15 mouse cellular contexts compared by ENCODE assay signal in the genomic region with DNA sequence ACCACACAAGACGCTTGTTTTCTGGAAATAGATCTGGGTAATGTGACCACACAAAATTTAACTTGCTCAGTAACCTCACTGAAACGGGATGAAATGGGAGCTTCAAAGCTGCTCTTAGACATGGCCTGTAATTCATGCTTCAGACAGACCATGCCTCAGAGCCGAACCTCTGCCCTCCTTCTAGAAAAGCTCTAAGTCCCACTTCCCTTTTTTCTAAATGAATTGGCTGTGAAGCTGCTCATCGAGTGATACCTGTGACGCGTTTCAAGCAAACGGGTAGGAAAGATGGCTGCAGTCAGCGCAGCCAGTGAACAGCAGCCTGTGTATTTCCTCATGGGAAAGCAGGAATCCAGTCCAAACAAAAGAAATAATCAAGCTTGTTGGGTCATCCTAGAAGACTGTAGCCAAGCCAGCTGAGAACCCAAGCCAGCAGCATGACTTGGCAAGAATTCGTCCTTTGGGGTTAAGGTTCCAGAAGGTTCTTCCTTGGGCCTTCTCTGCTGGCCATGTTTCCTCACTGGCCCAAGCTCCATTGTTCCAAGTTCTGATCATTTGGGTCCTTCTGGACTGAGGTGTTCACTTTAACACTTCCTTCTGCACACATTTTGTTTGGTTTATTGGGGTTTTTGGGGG. TPM values are rescaled to one million over a fixed set of nuclear protein-coding genes. Genes with fewer than 3 reads are reported as not detected.
DNase-seq lines count a peak whose midpoint lies in the region; ATAC-seq lines count a peak whose summit lies in the region.
"Had no signal": no experiment of that assay in that cellular context is flagged by ENCODE, and none has a peak within 500 bp of the region (broad histone marks: within the 10 kb centered on the region; RNA-seq: fewer than 3 reads in every experiment).

No protein-coding gene starts in this region.

- H3K9ac ChIP-seq in kidney, embryonic 14.5 days (ENCODE audit: low read depth, low read length), result no peak overlapping the region
- H3K9ac ChIP-seq: forebrain, embryonic 12.5 days; liver, embryonic 13.5 days had no signal

- no peak overlapping the region for H3K4me3 ChIP-seq in kidney, embryonic 14.5 days (ENCODE audit: low read length)
- H3K4me3 ChIP-seq: forebrain, embryonic 12.5 days; liver, embryonic 13.5 days had no signal

- no peaks in the 10 kb centered on the region for H3K27me3 ChIP-seq in kidney, embryonic 14.5 days (ENCODE audit: control insufficient read depth, insufficient read depth, low read length)
- H3K27me3 ChIP-seq: forebrain, embryonic 12.5 days; liver, embryonic 13.5 days had no signal

- H3K4me2 ChIP-seq in kidney, embryonic 14.5 days (replicated peaks; ENCODE audit: low read depth, low read length), result no peak overlapping the region
- H3K4me2 ChIP-seq: forebrain, embryonic 12.5 days; liver, embryonic 13.5 days had no signal

- no peak for ATAC-seq in kidney, embryonic 14.5 days (ENCODE audit: low FRiP score, low TSS enrichment)
- 0 out of 2 replicates have a peak, but pooled peaks have one; percentile 14 for ATAC-seq in megakaryocyte progenitor cell, adult 5-6 weeks (replicated peaks; ENCODE audit: poor library complexity)

- H3K36me3 ChIP-seq in kidney, embryonic 14.5 days (ENCODE audit: control insufficient read depth, insufficient read depth, low read length), result peaks cover 36% of the 10 kb centered on the region

- peaks cover 8% of the 10 kb centered on the region for H3K9me3 ChIP-seq in kidney, embryonic 14.5 days (ENCODE audit: control insufficient read depth, low read length)
- H3K9me3 ChIP-seq: liver, embryonic 13.5 days had no signal

- WGBS in kidney, embryonic 14.5 days, result 78% methylated on average over 9 of the region's 9 CpGs

- peak; percentile 25 for DNase-seq in adrenal gland, adult 2 months
- DNase-seq in adrenal gland, postnatal 36 days, result no peak
- peak; percentile 29 for DNase-seq in kidney, postnatal 10 days
- peak; percentile 21 for DNase-seq in gastrocnemius, postnatal 14 days
- no peak for DNase-seq in cerebellum, postnatal 36 days
- DNase-seq in right cerebral cortex, postnatal 25 days, result no peak
- DNase-seq: cerebellum, adult 11-12 months; embryo, embryonic 11 days; kidney, postnatal 4 days; liver, embryonic 13.5 days; spleen, adult 18-20 months; thymus, adult 2 months had no signal

- H3K4me1 ChIP-seq in kidney, embryonic 14.5 days (ENCODE audit: control insufficient read depth, insufficient read depth, low read length), result no peaks in the 10 kb centered on the region
- H3K4me1 ChIP-seq: forebrain, embryonic 12.5 days had no signal

- H3K27ac ChIP-seq in kidney, embryonic 14.5 days (ENCODE audit: low read depth, low read length), result no peak overlapping the region
- H3K27ac ChIP-seq: forebrain, embryonic 12.5 days; liver, embryonic 13.5 days had no signal

- intact Hi-C loops in gastrocnemius, postnatal 14 days (cut with DNase I; ENCODE audit: low total_unique reads), result no loop called here

RNA-seq across cellular contexts. Expression of gene Ick, which starts 29.2 kb away (rescaled TPM):
- total RNA-seq in adrenal gland, adult 2 months (2021), result 10 to 100 TPM; 18.7 to 20.1 TPM
- polyA plus RNA-seq in adrenal gland, adult 2 months (2012; rRNA removed), result 14.9 and 16.9 TPM in 2 replicates
- 10 to 100 TPM; 17.5 to 20.4 TPM for total RNA-seq in adrenal gland, postnatal 36 days (2021)
- 19.6 and 29.3 TPM in 2 replicates for polyA plus RNA-seq in kidney, embryonic 14.5 days (2014; fragmentation: Nextera tagmentation; extraction: Ambion mirVana)
- total RNA-seq in gastrocnemius, postnatal 14 days (2021), result 10 to 100 TPM; 11.1 to 13.2 TPM
- 11.0 and 12.4 TPM in 2 replicates for total RNA-seq in megakaryocyte progenitor cell, adult 5-6 weeks (2015)
- total RNA-seq in megakaryocyte progenitor cell, adult 5-6 weeks (2017), result 5.1 and 15.3 TPM in 2 replicates

RNA-seq across cellular contexts. Expression of gene Fbxo9, which starts 29.3 kb away (rescaled TPM):
- total RNA-seq in adrenal gland, adult 2 months (2021), result 10 to 100 TPM; 82.7 to 93.8 TPM
- 85.0 and 100 TPM in 2 replicates for polyA plus RNA-seq in adrenal gland, adult 2 months (2012; rRNA removed)
- total RNA-seq in adrenal gland, postnatal 36 days (2021), result 100 to 1,000 TPM in 1 of 2 experiments, 10 to 100 TPM in 1; 77.1 to 101 TPM
- 34.6 and 43.9 TPM in 2 replicates for polyA plus RNA-seq in kidney, embryonic 14.5 days (2014; fragmentation: Nextera tagmentation; extraction: Ambion mirVana)
- 10 to 100 TPM; 60.8 to 68.0 TPM for total RNA-seq in gastrocnemius, postnatal 14 days (2021)
- 51.1 and 58.3 TPM in 2 replicates for total RNA-seq in megakaryocyte progenitor cell, adult 5-6 weeks (2015)
- total RNA-seq in megakaryocyte progenitor cell, adult 5-6 weeks (2017), result 48.1 and 61.6 TPM in 2 replicates

RNA-seq across cellular contexts. Expression of gene Gsta4, which starts 44.4 kb away (rescaled TPM):
- total RNA-seq in adrenal gland, adult 2 months (2021), result 10 to 100 TPM; 48.8 to 52.0 TPM
- polyA plus RNA-seq in adrenal gland, adult 2 months (2012; rRNA removed), result 6.9 and 7.7 TPM in 2 replicates
- 10 to 100 TPM; 37.1 to 47.6 TPM for total RNA-seq in adrenal gland, postnatal 36 days (2021)
- polyA plus RNA-seq in kidney, embryonic 14.5 days (2014; fragmentation: Nextera tagmentation; extraction: Ambion mirVana), result 102 and 108 TPM in 2 replicates
- total RNA-seq in gastrocnemius, postnatal 14 days (2021), result 10 to 100 TPM; 10.9 to 12.1 TPM
- total RNA-seq in megakaryocyte progenitor cell, adult 5-6 weeks (2015), result 1.5 and 2.9 TPM in 2 replicates
- 2.6 and 4.9 TPM in 2 replicates for total RNA-seq in megakaryocyte progenitor cell, adult 5-6 weeks (2017)

Comparison
In these comparisons a context has a peak if more than half of its experiments do, and no peak if none do; other contexts are left out.
1. DNase-seq: peak in adrenal gland, adult 2 months (single experiment), kidney, postnatal 10 days (single experiment) and gastrocnemius, postnatal 14 days (single experiment); none in adrenal gland, postnatal 36 days (0 of 2), cerebellum, postnatal 36 days (0 of 2) and right cerebral cortex, postnatal 25 days (single experiment).